Mouse (Mus musculus): Measurements from ENCODE around the gene Rab20. TPM values are rescaled to one million over a fixed set of nuclear protein-coding genes. Genes with fewer than 3 reads are reported as not detected.

The Rab20 gene
- polyA plus RNA-seq (2014; fragmentation: Illumina TruSeq; extraction: RNeasy Lipid Tissue Mini Kit (QIAGEN cat#74804)) = 1.6 TPM

DNA sequence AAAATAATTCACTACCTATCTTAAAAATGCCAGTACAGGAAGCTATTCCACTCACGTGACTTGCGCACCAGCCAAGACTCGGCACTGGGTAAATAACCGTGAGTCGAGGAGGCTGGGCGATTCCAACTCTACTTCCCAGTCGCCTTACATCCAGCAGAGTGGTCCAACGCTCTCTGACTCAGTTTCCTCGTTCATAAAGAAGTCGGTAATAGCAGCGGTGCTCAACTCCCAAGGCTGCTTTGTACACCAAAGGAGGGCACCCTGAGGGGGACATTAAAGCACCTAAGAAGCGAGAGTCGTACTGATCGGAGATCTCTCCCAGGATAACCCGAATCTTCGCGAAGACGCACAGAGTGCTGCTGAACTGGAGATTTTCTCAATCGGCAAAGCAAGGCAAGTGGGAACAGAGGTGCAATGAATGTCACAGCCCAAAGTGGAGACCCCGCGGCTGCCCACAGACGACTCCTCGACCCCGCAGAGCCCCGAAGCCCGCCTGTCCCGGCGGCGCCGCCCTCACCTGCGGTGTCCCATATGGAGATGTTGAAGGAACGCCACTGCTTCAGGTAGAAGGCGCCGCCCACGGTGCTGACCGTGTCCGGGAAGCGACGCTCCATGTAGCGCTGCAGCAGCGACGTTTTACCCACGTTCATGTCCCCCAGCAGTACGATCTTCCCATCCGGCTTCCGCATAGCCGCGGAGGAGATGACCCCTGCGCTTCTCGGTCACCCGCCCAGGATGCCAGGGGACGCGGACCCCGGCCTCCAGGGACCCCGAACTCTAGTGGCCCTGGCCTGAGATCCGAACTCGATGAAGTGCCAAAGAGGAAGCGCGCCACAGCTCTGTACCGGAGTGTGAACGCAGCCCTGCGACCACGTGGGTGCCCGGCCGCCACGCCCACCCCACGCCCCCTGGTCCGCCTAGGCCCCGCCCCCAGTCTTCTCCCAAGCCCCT lies at the start of gene Rab20:
Gene Rab20 (minus strand): TSS at position 900 of the 951 bp plus-strand sequence.

DNA sequence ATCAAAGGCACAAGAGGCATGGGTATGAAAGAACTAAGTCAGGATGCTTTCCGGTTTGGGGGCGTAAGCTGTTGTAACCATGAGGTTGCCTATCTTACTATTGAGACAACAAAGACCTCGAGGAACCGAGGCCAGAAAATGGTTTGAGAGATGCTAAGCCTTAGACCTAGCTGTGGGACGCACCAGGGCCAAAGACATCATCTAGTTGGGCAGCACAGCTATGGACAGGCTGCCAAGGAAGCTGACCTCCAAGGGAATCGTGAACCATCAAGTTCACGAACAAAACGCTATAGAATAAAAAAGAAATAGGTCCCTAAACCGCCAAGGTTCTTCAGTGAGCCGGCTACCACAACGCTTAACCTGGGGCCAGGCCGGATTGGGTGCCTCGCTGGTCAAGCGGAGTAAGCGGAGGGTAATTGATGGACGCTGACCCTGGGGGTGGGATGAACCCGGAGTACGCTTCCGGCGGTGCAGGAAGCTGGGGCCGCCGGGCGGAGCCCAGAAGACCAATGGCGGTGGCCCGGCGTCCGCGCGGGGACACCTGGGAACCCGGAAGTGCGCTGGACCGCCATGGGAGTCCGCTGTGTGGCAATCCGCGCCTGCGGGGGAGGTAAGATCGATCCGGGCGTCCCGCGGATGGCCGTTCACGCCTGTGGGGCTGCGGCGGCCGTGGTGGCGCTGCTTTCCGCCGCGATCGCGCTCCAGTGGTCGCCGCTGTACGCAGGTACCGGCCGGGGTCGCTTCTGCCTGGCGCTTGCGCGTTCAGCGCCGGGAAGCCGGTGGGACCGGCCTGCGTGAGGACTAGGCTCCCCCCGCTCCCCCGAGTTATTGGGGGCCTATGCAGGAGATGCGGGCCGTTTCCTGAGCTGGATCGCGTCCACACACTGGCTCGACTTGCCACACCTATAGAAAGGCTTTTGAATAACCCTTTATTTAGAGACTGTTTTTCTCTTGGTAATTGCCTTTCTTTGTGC lies 18.8 kb upstream of the Rab20 start, which contains the start of gene Naxd:
Gene Naxd (plus strand): TSS at position 490 of the 974 bp plus-strand sequence.

Other genes starting within 250 kb of the Rab20 start
- 4.0 TPM for gene Col4a2, start 165.9 kb downstream of the Rab20 start, polyA plus RNA-seq (2014; fragmentation: Illumina TruSeq; extraction: RNeasy Lipid Tissue Mini Kit (QIAGEN cat#74804))
- 81.2 TPM for gene Col4a1, start 165.9 kb downstream of the Rab20 start, polyA plus RNA-seq (2014; fragmentation: Illumina TruSeq; extraction: RNeasy Lipid Tissue Mini Kit (QIAGEN cat#74804))
- gene Naxd, start 18.8 kb upstream of the Rab20 start, polyA plus RNA-seq (2014; fragmentation: Illumina TruSeq; extraction: RNeasy Lipid Tissue Mini Kit (QIAGEN cat#74804)) = 9.3 TPM
- 4.7 TPM for gene Cars2, start 72.1 kb upstream of the Rab20 start, polyA plus RNA-seq (2014; fragmentation: Illumina TruSeq; extraction: RNeasy Lipid Tissue Mini Kit (QIAGEN cat#74804))
- gene Ing1, start 76.9 kb upstream of the Rab20 start, polyA plus RNA-seq (2014; fragmentation: Illumina TruSeq; extraction: RNeasy Lipid Tissue Mini Kit (QIAGEN cat#74804)) = 50.9 TPM
- gene Ankrd10, start 157.0 kb upstream of the Rab20 start, polyA plus RNA-seq (2014; fragmentation: Illumina TruSeq; extraction: RNeasy Lipid Tissue Mini Kit (QIAGEN cat#74804)) = 53.3 TPM
- not detected for gene 1700016D06Rik, start 222.4 kb upstream of the Rab20 start, polyA plus RNA-seq (2014; fragmentation: Illumina TruSeq; extraction: RNeasy Lipid Tissue Mini Kit (QIAGEN cat#74804))
- 26.5 TPM for gene Arhgef7, start 249.0 kb upstream of the Rab20 start, polyA plus RNA-seq (2014; fragmentation: Illumina TruSeq; extraction: RNeasy Lipid Tissue Mini Kit (QIAGEN cat#74804))